In genomic region chr3:36011239-36011638, GRCm38 (mm10) we compare ENCODE assay signal across 32 mouse cellular contexts. TPM values are rescaled to one million over a fixed set of nuclear protein-coding genes. Genes with fewer than 3 reads are reported as not detected.
A peak's percentile ranks its signal among the peaks of the same experiment; 100 is the strongest.
DNase-seq lines count a peak whose midpoint lies in the region; ATAC-seq and TF ChIP-seq lines count a peak whose summit lies in the region.
"Had no signal": no experiment of that assay in that cellular context is flagged by ENCODE, and none has a peak within 500 bp of the region (broad histone marks: within the 10 kb centered on the region; RNA-seq: fewer than 3 reads in every experiment).

No protein-coding gene starts in this region.

- no peaks in the 10 kb centered on the region for H3K36me3 ChIP-seq in heart, embryonic 12.5 days
- H3K36me3 ChIP-seq in heart, embryonic 15.5 days: no peaks in the 10 kb centered on the region
- no peaks in the 10 kb centered on the region for H3K36me3 ChIP-seq in heart, adult 2 months (ENCODE audit: control insufficient read depth, insufficient read depth, low read length)
- no peaks in the 10 kb centered on the region for H3K36me3 ChIP-seq in myocyte (ENCODE audit: control insufficient read depth, insufficient read depth)
- H3K36me3 ChIP-seq: forebrain, embryonic 10.5 days had no signal

- 51% methylated on average over 3 of the region's 3 CpGs for WGBS in heart, embryonic 12.5 days
- WGBS in heart, embryonic 15.5 days: 38% methylated on average over 3 of the region's 3 CpGs
- WGBS in heart, adult 2 months: 55% methylated on average over 3 of the region's 3 CpGs

- TF ChIP-seq EP300 in heart, adult 2 months (IDR thresholded peaks at IDR 0.05; ENCODE audit: insufficient read depth, low read depth, low read length): no peak

- no peak overlapping the region for H3K9ac ChIP-seq in heart, embryonic 12.5 days
- no peak overlapping the region for H3K9ac ChIP-seq in heart, embryonic 15.5 days
- H3K9ac ChIP-seq in heart, adult 2 months (ENCODE audit: low read depth, low read length): no peak overlapping the region
- H3K9ac ChIP-seq: forebrain, embryonic 13.5 days; hindbrain, embryonic 14.5 days had no signal

- intact Hi-C loops in heart, adult 2 months (cut with DNase I): no loop called here
- intact Hi-C loops in heart, postnatal 10 days (cut with DNase I): no loop called here

- H3K9me3 ChIP-seq in heart, embryonic 12.5 days (replicated peaks): peaks cover 4% of the 10 kb centered on the region
- H3K9me3 ChIP-seq in heart, embryonic 15.5 days (replicated peaks): no peaks in the 10 kb centered on the region
- H3K9me3 ChIP-seq: forebrain, embryonic 13.5 days had no signal

- no peak for ATAC-seq in heart, embryonic 12.5 days (ENCODE audit: insufficient number of reproducible peaks, low FRiP score)
- no peak for ATAC-seq in heart, embryonic 15.5 days (replicated peaks; ENCODE audit: insufficient number of reproducible peaks, insufficient read depth, low FRiP score, low read depth)
- ATAC-seq: activated CD4-positive, CD25-positive, alpha-beta regulatory T cell, adult 4 months; forebrain, embryonic 13.5 days; forebrain, embryonic 16.5 days; hindbrain, postnatal 0 days; inflammation-experienced regulatory T-cells, adult 6 months; intestine, embryonic 16.5 days had no signal

- H3K27me3 ChIP-seq in heart, embryonic 12.5 days (replicated peaks): no peaks in the 10 kb centered on the region
- no peaks in the 10 kb centered on the region for H3K27me3 ChIP-seq in heart, embryonic 15.5 days
- H3K27me3 ChIP-seq in heart, adult 2 months (ENCODE audit: control insufficient read depth, insufficient read depth, low read length): no peaks in the 10 kb centered on the region
- H3K27me3 ChIP-seq in myocyte (ENCODE audit: control insufficient read depth, insufficient read depth, insufficient read length): no peaks in the 10 kb centered on the region
- H3K27me3 ChIP-seq: forebrain, embryonic 13.5 days had no signal

- H3K79me2 ChIP-seq in heart, adult 2 months (replicated peaks; ENCODE audit: control insufficient read depth, insufficient read depth, low read length): no peaks in the 10 kb centered on the region
- no peaks in the 10 kb centered on the region for H3K79me2 ChIP-seq in myocyte (ENCODE audit: control insufficient read depth, insufficient read depth)

- H3ac ChIP-seq in myocyte (ENCODE audit: control insufficient read depth, insufficient read length): no peak overlapping the region

- peak overlapping the region; percentile 54 for H3K27ac ChIP-seq in heart, embryonic 12.5 days (ENCODE audit: poor library complexity, severe bottlenecking)
- peak overlapping the region; percentile 53 for H3K27ac ChIP-seq in heart, embryonic 15.5 days
- no peak overlapping the region for H3K27ac ChIP-seq in heart, adult 2 months
- H3K27ac ChIP-seq: forebrain, embryonic 10.5 days; forebrain, embryonic 13.5 days; hindbrain, embryonic 14.5 days; hindbrain, postnatal 0 days had no signal

- TF ChIP-seq CTCF in heart, adult 2 months (IDR thresholded peaks at IDR 0.05): no peak

- DNase-seq in heart, adult 18-20 months: no peak
- no peak for DNase-seq in heart, adult 2 months
- peak; percentile 10 to 20 for DNase-seq in heart, postnatal 10 days
- DNase-seq in heart, adult 8-10 months (ENCODE audit: low spot score): no peak
- no peak for DNase-seq in lung, adult 18-20 months
- DNase-seq: adrenal gland, adult 8-10 months; adrenal gland, postnatal 25 days; cerebellum, adult 11-12 months; cerebellum, adult 8-10 months; cerebellum, postnatal 10 days; cerebellum, postnatal 36 days; gastrocnemius, postnatal 25 days; heart, postnatal 4 days; kidney, adult 18-20 months; kidney, adult 9 months had no signal

- TF ChIP-seq POLR2A in heart, adult 2 months (IDR thresholded peaks at IDR 0.05; ENCODE audit: insufficient read depth, low read depth, low read length): no peak
- TF ChIP-seq POLR2A in myocyte (IDR thresholded peaks at IDR 0.05; ENCODE audit: insufficient read length, low read depth): no peak

- H3K4me3 ChIP-seq in heart, embryonic 12.5 days: 0 out of 2 replicates have a peak overlapping the region, but pooled peaks have one; percentile 0
- H3K4me3 ChIP-seq in heart, embryonic 15.5 days: peak overlapping the region; percentile 18; the same call in 1 of the 2 replicates
- no peak overlapping the region for H3K4me3 ChIP-seq in heart, adult 2 months
- H3K4me3 ChIP-seq in myocyte: no peak overlapping the region
- H3K4me3 ChIP-seq: forebrain, embryonic 10.5 days; forebrain, embryonic 13.5 days had no signal

- H3K4me1 ChIP-seq in heart, embryonic 12.5 days (replicated peaks): peaks cover 8% of the 10 kb centered on the region; the same call in 1 of the 2 replicates
- peaks cover 5% of the 10 kb centered on the region; the same call in 1 of the 2 replicates for H3K4me1 ChIP-seq in heart, embryonic 15.5 days (replicated peaks)
- H3K4me1 ChIP-seq in heart, adult 2 months (ENCODE audit: control insufficient read depth, insufficient read depth, low read length): no peaks in the 10 kb centered on the region
- H3K4me1 ChIP-seq: forebrain, embryonic 10.5 days; forebrain, embryonic 13.5 days had no signal

- 0 out of 2 replicates have a peak overlapping the region, but pooled peaks have one; percentile 29 for H3K4me2 ChIP-seq in heart, embryonic 12.5 days
- H3K4me2 ChIP-seq in heart, embryonic 15.5 days: peak overlapping the region; percentile 34; the same call in 1 of the 2 replicates
- H3K4me2 ChIP-seq in myocyte (ENCODE audit: low read depth): no peak overlapping the region
- H3K4me2 ChIP-seq: forebrain, embryonic 13.5 days; hindbrain, embryonic 14.5 days had no signal

TF ChIP-seq in myocyte, 11 proteins besides CTCF, POLR2A, EP300 and RAD21:
- no peak for TF ChIP-seq REST (IDR thresholded peaks at IDR 0.05; ENCODE audit: insufficient read depth, insufficient read length)
- TF ChIP-seq USF1 (IDR thresholded peaks at IDR 0.05; ENCODE audit: low read depth): no peak
- no peak for TF ChIP-seq CEBPB (IDR thresholded peaks at IDR 0.05; ENCODE audit: insufficient read depth, poor library complexity, severe bottlenecking)
- no peak for TF ChIP-seq SRF (IDR thresholded peaks at IDR 0.05; ENCODE audit: control insufficient read depth, insufficient read length, low read depth)
- no peak for TF ChIP-seq E2F4 (IDR thresholded peaks at IDR 0.05; ENCODE audit: insufficient read depth)
- no peak for TF ChIP-seq MAX (IDR thresholded peaks at IDR 0.05; ENCODE audit: low read depth)
- no peak for TF ChIP-seq TCF3 (IDR thresholded peaks at IDR 0.05; ENCODE audit: insufficient read length, low read depth)
- no peak for TF ChIP-seq POLR2AphosphoS2 (IDR thresholded peaks at IDR 0.05; ENCODE audit: insufficient read length, low read depth)
- TF ChIP-seq MYOD1 (IDR thresholded peaks at IDR 0.05; ENCODE audit: control insufficient read depth in 1 of 3, insufficient read length in 2 of 3, low read depth in 2 of 3): peak in 1 of 3 experiments; percentile 63
- TF ChIP-seq MYOG (IDR thresholded peaks at IDR 0.05; ENCODE audit: control insufficient read depth in 1 of 3, insufficient read depth in 1 of 3, insufficient read length in 2 of 3, low read depth in 2 of 3): peak in 1 of 3 experiments; percentile 34
- peak; percentile 2 for TF ChIP-seq TCF12 (IDR thresholded peaks at IDR 0.05; ENCODE audit: insufficient read depth, poor library complexity, severe bottlenecking)
TF ChIP-seq in myocyte: peak in this region for 3.

RNA-seq across cellular contexts. Expression of gene Mccc1, which starts 10.8 kb away (rescaled TPM):
- 50.7 and 54.2 TPM in 2 replicates for polyA plus RNA-seq in heart, embryonic 12.5 days (2016; fragmentation: Nextera tagmentation; extraction: Ambion mirVana)
- total RNA-seq in heart, adult 18-20 months (2021): 100 to 1,000 TPM in 1 of 2 experiments, 10 to 100 TPM in 1; 91.4 to 102 TPM
- 63.1 and 64.3 TPM in 2 replicates for polyA plus RNA-seq in heart, embryonic 15.5 days (2015; fragmentation: Nextera tagmentation; extraction: Ambion mirVana)
- 10 to 100 TPM; 80.9 to 98.5 TPM for total RNA-seq in heart, adult 2 months (2021)
- 47.4 and 85.0 TPM in 2 replicates for polyA plus RNA-seq in heart, adult 2 months (2012; rRNA removed)
- 10 to 100 TPM; 45.5 to 49.9 TPM for total RNA-seq in heart, postnatal 10 days (2021)
- 100 to 1,000 TPM in 1 of 4 experiments, 10 to 100 TPM in 3; 92.8 to 107 (median 94.9) TPM for total RNA-seq in heart, adult 8-10 months (2022)
- 12.7 TPM for polyA plus RNA-seq in myocyte (2012; fragmentation: generic; extraction: Trizol)

RNA-seq across cellular contexts. Expression of gene Ccdc144b, which starts 42.1 kb away (rescaled TPM):
- 0.06 and 0.10 TPM in 2 replicates for polyA plus RNA-seq in heart, embryonic 12.5 days (2016; fragmentation: Nextera tagmentation; extraction: Ambion mirVana)
- total RNA-seq in heart, adult 18-20 months (2021): not detected
- 0.08 and 0.09 TPM in 2 replicates for polyA plus RNA-seq in heart, embryonic 15.5 days (2015; fragmentation: Nextera tagmentation; extraction: Ambion mirVana)
- total RNA-seq in heart, adult 2 months (2021): not detected
- polyA plus RNA-seq in heart, adult 2 months (2012; rRNA removed): 0.04 TPM in 1 of 2 replicates, not detected in the other
- not detected for total RNA-seq in heart, postnatal 10 days (2021)
- total RNA-seq in heart, adult 8-10 months (2022): not detected
- not detected for polyA plus RNA-seq in myocyte (2012; fragmentation: generic; extraction: Trizol)
- total RNA-seq: ES-E14; gastrocnemius, adult 18-20 months; gastrocnemius, postnatal 25 days; heart, postnatal 4 days; hindbrain, postnatal 0 days had no signal
- polyA plus RNA-seq: activated CD4-positive, CD25-positive, alpha-beta regulatory T cell, adult 4 months; brain, embryonic 14.5 days; cortical plate, adult 2 months; embryonic facial prominence, embryonic 14.5 days; forebrain, embryonic 10.5 days; forebrain, embryonic 13.5 days; forebrain, embryonic 16.5 days; hindbrain, embryonic 11.5 days; hindbrain, embryonic 14.5 days; hindbrain, postnatal 0 days; inflammation-experienced regulatory T-cells, adult 6 months; intestine, embryonic 16.5 days had no signal

RNA-seq across cellular contexts. Expression of gene Acad9, which starts 54.5 kb away (rescaled TPM):
- polyA plus RNA-seq in heart, embryonic 12.5 days (2016; fragmentation: Nextera tagmentation; extraction: Ambion mirVana): 88.9 and 91.7 TPM in 2 replicates
- total RNA-seq in heart, adult 18-20 months (2021): 10 to 100 TPM; 47.5 to 48.1 TPM
- polyA plus RNA-seq in heart, embryonic 15.5 days (2015; fragmentation: Nextera tagmentation; extraction: Ambion mirVana): 79.3 and 85.3 TPM in 2 replicates
- 10 to 100 TPM; 37.7 to 40.2 TPM for total RNA-seq in heart, adult 2 months (2021)
- 21.9 and 37.5 TPM in 2 replicates for polyA plus RNA-seq in heart, adult 2 months (2012; rRNA removed)
- total RNA-seq in heart, postnatal 10 days (2021): 10 to 100 TPM; 57.4 to 58.4 TPM
- 10 to 100 TPM; 39.1 to 47.6 (median 42.0) TPM for total RNA-seq in heart, adult 8-10 months (2022)
- polyA plus RNA-seq in myocyte (2012; fragmentation: generic; extraction: Trizol): 20.5 TPM

Comparison
In these comparisons a context has a peak if more than half of its experiments do, and no peak if none do; other contexts are left out.
1. H3K4me3 ChIP-seq: peak in heart, embryonic 12.5 days (single experiment) and heart, embryonic 15.5 days (single experiment); none in heart, adult 2 months (single experiment) and myocyte (single experiment).
2. DNase-seq: peak in heart, postnatal 10 days (2 of 2); none in heart, adult 18-20 months (0 of 2), heart, adult 2 months (0 of 2), heart, adult 8-10 months (single experiment) and lung, adult 18-20 months (0 of 2).